Mouse (Mus musculus): ENCODE results near the gene Rad21l.
"Not testable (repeated sequence)": the region's sequence is repeated elsewhere in the genome, so short reads cannot be mapped to it uniquely, and the experiment has no call there.

Gene Rad21l

GRCm38 (mm10) chr2:151631406-151632158 is 36.8 kb downstream of the Rad21l start:
- intact Hi-C loops (cut with DNase I) = no loop called here

- intact Hi-C loops (cut with DNase I) = no loop called here
Observed at GRCm38 (mm10) chr2:151629310-151629709, 39.0 kb downstream of the Rad21l start.

- intact Hi-C loops (cut with DNase I) = no loop called here
Observed at GRCm38 (mm10) chr2:151628011-151628410, 40.3 kb downstream of the Rad21l start.

- intact Hi-C loops (cut with DNase I) = no loop called here
Observed at GRCm38 (mm10) chr2:151626296-151626695, 42.0 kb downstream of the Rad21l start.

- intact Hi-C loops (cut with DNase I) = no loop called here
Observed at GRCm38 (mm10) chr2:151623776-151624175, 44.6 kb downstream of the Rad21l start.

GRCm38 (mm10) chr2:151616551-151617329 is 51.6 kb downstream of the Rad21l start:
- intact Hi-C loops (cut with DNase I) = no loop called here

- intact Hi-C loops (cut with DNase I) = not testable (repeated sequence)
Observed at GRCm38 (mm10) chr2:151615779-151616178, 52.6 kb downstream of the Rad21l start.

GRCm38 (mm10) chr2:151609974-151610373 is 58.4 kb downstream of the Rad21l start:
- intact Hi-C loops (cut with DNase I) = no loop called here

GRCm38 (mm10) chr2:151608435-151608834 is 59.9 kb downstream of the Rad21l start:
- intact Hi-C loops (cut with DNase I) = no loop called here

GRCm38 (mm10) chr2:151605437-151605987 is 62.8 kb downstream of the Rad21l start:
- intact Hi-C loops (cut with DNase I) = no loop called here

- intact Hi-C loops (cut with DNase I) = no loop called here
Observed at GRCm38 (mm10) chr2:151603630-151604029, 64.7 kb downstream of the Rad21l start.

- intact Hi-C loops (cut with DNase I) = no loop called here
Observed at GRCm38 (mm10) chr2:151602106-151602505, 66.2 kb downstream of the Rad21l start.

GRCm38 (mm10) chr2:151598068-151598467 is 70.3 kb downstream of the Rad21l start:
- intact Hi-C loops (cut with DNase I) = no loop called here

Data from adrenal gland (tissue).